Mouse (Mus musculus): ENCODE data around the gene Nmur1. TPM values are rescaled to one million over a fixed set of nuclear protein-coding genes. Genes with fewer than 3 reads are reported as not detected.
"Not testable (repeated sequence)": the region's sequence is repeated elsewhere in the genome, so short reads cannot be mapped to it uniquely, and the experiment has no call there.

Gene Nmur1
- polyA plus RNA-seq, 1 experiment from 2014 or later: not detected

DNA sequence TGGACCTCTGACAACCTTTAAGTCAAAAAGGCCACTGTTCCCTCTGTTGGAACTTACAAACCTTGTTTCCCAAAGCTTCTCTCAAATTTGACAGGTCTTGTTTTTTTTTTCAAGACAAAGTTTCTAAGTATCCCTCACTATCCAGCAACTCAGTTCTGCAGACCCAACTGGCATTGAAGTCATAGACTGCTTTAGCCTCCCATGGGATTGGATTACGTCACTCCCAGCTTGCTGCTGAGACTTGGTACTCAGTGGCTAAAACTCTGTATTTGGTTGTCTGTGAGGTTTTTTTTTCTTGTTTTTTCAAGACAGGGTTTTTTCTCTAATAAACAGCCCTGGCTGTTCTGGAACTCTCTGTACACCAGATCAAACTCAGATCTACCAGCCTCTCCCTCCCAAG is 76.3 kb downstream of the Nmur1 start:
- ATAC-seq (ENCODE audit: low FRiP score, low read depth): no peak
- Histone ChIP-seq H3K36me3 (peaks cover 84% of the 10 kb centered on the region), H3K9ac (replicated peaks) (no peak overlapping the region), H3K9me3 (no peaks in the 10 kb centered on the region), H3K4me2 (replicated peaks) (no peak overlapping the region), H3K27ac (replicated peaks) (no peak overlapping the region), H3K27me3 (no peaks in the 10 kb centered on the region), H3K4me3 (no peak overlapping the region), H3K4me1 (no peaks in the 10 kb centered on the region)
- WGBS: 83% methylated on average over 1 of the region's 1 CpGs

DNA sequence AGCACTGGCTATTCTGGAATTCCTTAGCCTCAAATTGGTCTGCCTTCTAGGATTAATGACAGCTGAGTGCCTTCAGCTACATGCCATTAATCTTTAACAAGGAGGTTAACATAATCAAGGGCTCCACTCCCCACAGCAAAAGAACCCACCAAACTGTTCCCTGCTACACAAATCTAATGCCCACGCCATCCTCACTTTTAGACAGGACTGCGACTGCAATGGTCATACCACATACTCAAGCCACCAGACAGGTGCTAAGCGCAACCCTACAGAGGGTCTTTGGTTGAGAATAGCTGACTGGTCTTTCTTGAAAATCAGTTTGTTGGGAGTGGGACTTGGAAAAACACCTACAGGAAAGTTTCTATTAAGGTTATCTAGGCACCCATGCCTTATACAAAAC is 76.8 kb downstream of the Nmur1 start:
- ATAC-seq (ENCODE audit: low FRiP score, low read depth): no peak
- Histone ChIP-seq H3K9me3 (no peaks in the 10 kb centered on the region), H3K36me3 (peaks cover 79% of the 10 kb centered on the region), H3K4me2 (replicated peaks) (no peak overlapping the region), H3K9ac (replicated peaks) (no peak overlapping the region), H3K4me3 (no peak overlapping the region), H3K4me1 (no peaks in the 10 kb centered on the region), H3K27ac (replicated peaks) (no peak overlapping the region), H3K27me3 (no peaks in the 10 kb centered on the region)
- WGBS: 91% methylated on average over 3 of the region's 3 CpGs

DNA sequence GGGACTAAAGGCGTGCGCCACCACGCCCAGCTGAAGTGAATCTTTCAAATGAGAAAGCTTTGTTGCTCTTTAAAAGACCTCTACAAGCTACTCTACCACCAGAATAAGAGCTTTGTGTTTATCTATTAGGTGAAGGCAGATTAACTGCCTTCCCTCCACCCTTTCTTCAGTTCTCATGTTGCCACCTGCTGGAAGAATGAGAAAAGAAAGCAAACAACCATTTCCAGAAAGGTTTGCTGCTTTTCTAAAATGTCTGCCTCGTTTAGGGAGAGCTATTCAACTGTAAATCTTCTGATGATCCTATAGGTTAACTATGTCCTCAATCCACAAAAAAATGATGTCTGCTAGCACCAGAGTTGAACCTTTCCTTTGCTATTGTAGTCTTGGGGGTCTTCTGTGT is 77.2 kb downstream of the Nmur1 start:
- H3K9ac ChIP-seq (replicated peaks): no peak overlapping the region
- no peaks in the 10 kb centered on the region for H3K9me3 ChIP-seq
- no peak overlapping the region for H3K27ac ChIP-seq (replicated peaks)
- H3K4me3 ChIP-seq: no peak overlapping the region
- H3K4me1 ChIP-seq: no peaks in the 10 kb centered on the region
- ATAC-seq (ENCODE audit: low FRiP score, low read depth): no peak
- H3K4me2 ChIP-seq (replicated peaks): no peak overlapping the region
- 74% methylated on average over 4 of the region's 4 CpGs for WGBS
- H3K36me3 ChIP-seq: peaks cover 75% of the 10 kb centered on the region
- no peaks in the 10 kb centered on the region for H3K27me3 ChIP-seq

DNA sequence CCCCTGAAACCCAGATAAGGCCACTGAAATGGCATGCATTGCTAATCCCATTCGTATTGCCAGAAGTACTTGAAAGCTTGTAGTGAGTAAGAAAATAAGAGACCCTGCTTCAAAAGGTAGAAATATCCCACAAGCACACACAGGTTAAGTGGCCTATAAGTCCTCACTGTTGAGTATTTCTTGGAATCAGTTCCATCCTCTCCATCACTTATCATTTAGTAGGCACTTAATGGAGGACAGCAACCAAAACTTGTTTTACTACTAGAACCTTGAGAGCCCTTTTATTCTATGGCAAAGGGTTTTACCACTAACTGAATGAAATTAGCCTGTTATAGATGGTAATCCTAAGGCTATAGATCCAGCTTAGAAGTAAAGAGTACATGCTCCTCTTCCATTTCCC is 77.9 kb downstream of the Nmur1 start:
- peaks cover 68% of the 10 kb centered on the region for H3K36me3 ChIP-seq
- H3K4me1 ChIP-seq: no peaks in the 10 kb centered on the region
- no peak overlapping the region for H3K9ac ChIP-seq (replicated peaks)
- WGBS: 55% methylated on average over 1 of the region's 1 CpGs
- H3K27ac ChIP-seq (replicated peaks): no peak overlapping the region
- ATAC-seq (ENCODE audit: low FRiP score, low read depth): no peak
- H3K27me3 ChIP-seq: no peaks in the 10 kb centered on the region
- H3K4me3 ChIP-seq: no peak overlapping the region
- no peak overlapping the region for H3K4me2 ChIP-seq (replicated peaks)
- H3K9me3 ChIP-seq: no peaks in the 10 kb centered on the region

DNA sequence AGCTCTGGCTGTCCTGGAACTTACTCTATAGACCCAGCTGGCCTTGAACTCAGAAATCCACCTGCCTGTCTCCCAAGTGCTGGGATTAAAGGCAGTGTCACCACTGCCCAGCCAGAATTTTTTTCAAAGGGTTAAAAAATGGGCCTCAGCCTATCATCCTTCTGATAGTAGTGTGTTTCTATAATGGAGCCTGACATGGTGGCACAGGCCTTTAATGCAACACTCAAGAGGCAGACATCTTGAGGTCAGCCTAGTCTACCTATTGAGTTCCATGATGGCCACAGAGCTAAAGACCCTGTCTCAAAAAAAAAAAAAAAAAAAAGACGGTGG is 78.3 kb downstream of the Nmur1 start:
- no peak overlapping the region for H3K27ac ChIP-seq (replicated peaks)
- no peaks in the 10 kb centered on the region for H3K27me3 ChIP-seq
- no peak overlapping the region for H3K4me2 ChIP-seq (replicated peaks)
- peaks cover 65% of the 10 kb centered on the region for H3K36me3 ChIP-seq
- H3K9ac ChIP-seq (replicated peaks): no peak overlapping the region
- ATAC-seq (ENCODE audit: low FRiP score, low read depth): no peak
- no peaks in the 10 kb centered on the region for H3K4me1 ChIP-seq
- no peak overlapping the region for H3K4me3 ChIP-seq
- WGBS: 39% methylated on average over 1 of the region's 1 CpGs
- H3K9me3 ChIP-seq: no peaks in the 10 kb centered on the region

DNA sequence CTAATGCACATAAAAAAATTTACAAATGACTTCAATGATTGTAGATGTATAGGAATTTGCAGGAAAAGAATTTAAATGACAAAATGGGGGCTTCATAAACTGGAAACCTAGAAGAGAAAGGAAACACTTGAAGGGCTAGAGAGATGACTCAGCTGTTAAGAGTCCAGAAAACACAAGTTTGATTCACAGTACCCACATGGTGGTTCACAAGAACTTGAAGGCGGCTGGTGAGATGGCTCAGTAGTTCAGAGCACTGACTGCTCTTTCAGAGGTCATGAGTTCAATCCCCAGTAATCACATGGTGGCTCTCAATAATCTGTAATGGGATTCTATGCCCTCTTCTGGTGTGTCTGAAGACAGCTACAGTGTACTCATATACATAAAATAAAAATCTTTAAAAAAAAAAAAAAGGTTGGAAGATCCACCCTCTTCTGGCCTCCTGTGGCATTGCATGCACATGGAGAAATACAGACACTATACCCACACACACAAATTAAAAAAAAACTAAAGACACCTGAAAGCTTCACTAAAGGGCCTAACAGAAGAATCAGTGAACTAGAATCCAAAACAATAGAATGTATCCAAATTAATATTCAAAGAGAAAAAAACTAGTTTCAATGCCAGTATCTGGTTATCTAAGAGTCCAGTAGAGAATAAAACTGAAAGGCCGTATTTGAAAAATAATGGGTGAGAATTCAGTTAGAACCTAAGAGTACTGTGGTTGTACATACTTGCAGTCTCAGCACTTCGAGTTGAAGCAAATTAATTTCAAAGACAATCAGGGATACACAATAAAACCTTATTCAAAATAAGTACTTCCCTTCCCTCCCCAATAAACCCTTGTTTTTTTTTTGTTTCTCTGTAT is 78.9 kb downstream of the Nmur1 start:
- Histone ChIP-seq H3K36me3 (peaks cover 59% of the 10 kb centered on the region), H3K27me3 (no peaks in the 10 kb centered on the region), H3K4me3 (no peak overlapping the region), H3K9me3 (no peaks in the 10 kb centered on the region), H3K4me2 (replicated peaks) (no peak overlapping the region), H3K27ac (replicated peaks) (no peak overlapping the region), H3K4me1 (no peaks in the 10 kb centered on the region), H3K9ac (replicated peaks) (no peak overlapping the region)
- ATAC-seq (ENCODE audit: low FRiP score, low read depth): no peak
- 86% methylated on average over 3 of the region's 3 CpGs for WGBS

DNA sequence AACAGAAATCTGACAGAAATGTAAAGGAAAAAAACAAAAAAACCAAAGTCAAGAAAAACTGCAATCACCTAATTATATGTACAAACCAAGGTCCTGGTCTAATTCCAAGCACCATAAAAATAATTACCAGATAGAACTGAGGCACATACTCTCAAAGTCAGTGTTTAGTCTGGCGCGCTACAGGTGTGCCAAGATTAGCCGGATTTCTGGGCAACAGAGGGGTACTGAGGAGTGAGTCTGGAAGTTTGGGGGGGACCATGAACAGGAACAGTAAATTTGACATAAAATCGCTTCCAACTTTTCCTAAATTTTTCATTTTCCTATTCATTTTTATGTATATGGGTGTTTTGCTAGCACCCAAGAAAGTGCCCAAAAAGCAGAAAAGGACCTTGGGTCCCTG is 80.1 kb downstream of the Nmur1 start:
- WGBS: 94% methylated on average over 4 of the region's 4 CpGs

DNA sequence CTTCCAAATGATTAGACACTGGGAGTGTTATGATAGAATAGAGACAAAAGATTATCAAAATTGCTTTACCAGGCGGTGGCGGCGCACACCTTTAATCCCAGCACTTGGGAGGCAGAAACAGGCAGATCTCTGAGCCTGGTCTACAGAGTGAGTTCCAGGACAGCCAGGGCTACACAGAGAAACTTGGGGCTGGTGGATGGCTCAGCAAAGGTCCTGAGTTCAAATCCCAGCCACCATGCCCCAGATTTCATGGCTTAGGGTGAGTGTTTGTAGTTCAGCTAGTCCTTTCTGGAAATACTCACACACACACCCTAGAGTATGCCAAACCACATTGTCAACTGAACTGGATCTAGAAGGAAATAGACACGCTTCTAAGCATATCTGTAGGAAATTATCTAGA is 81.0 kb downstream of the Nmur1 start:
- H3K27ac ChIP-seq (replicated peaks): no peak overlapping the region
- no peak overlapping the region for H3K9ac ChIP-seq (replicated peaks)
- WGBS: 94% methylated on average over 4 of the region's 4 CpGs
- H3K27me3 ChIP-seq: no peaks in the 10 kb centered on the region
- no peak for ATAC-seq (ENCODE audit: low FRiP score, low read depth)
- H3K4me1 ChIP-seq: no peaks in the 10 kb centered on the region
- H3K9me3 ChIP-seq: no peaks in the 10 kb centered on the region
- no peak overlapping the region for H3K4me2 ChIP-seq (replicated peaks)
- peaks cover 39% of the 10 kb centered on the region for H3K36me3 ChIP-seq
- no peak overlapping the region for H3K4me3 ChIP-seq

More for the DNA sequence above, 80.1 kb downstream of the Nmur1 start:
- ATAC-seq (ENCODE audit: low FRiP score, low read depth): no peak
- H3K9me3 ChIP-seq: no peaks in the 10 kb centered on the region
- H3K4me1 ChIP-seq: no peaks in the 10 kb centered on the region
- no peaks in the 10 kb centered on the region for H3K27me3 ChIP-seq
- no peak overlapping the region for H3K4me2 ChIP-seq (replicated peaks)
- H3K36me3 ChIP-seq: peaks cover 48% of the 10 kb centered on the region
- H3K4me3 ChIP-seq: no peak overlapping the region
- no peak overlapping the region for H3K27ac ChIP-seq (replicated peaks)
- no peak overlapping the region for H3K9ac ChIP-seq (replicated peaks)

DNA sequence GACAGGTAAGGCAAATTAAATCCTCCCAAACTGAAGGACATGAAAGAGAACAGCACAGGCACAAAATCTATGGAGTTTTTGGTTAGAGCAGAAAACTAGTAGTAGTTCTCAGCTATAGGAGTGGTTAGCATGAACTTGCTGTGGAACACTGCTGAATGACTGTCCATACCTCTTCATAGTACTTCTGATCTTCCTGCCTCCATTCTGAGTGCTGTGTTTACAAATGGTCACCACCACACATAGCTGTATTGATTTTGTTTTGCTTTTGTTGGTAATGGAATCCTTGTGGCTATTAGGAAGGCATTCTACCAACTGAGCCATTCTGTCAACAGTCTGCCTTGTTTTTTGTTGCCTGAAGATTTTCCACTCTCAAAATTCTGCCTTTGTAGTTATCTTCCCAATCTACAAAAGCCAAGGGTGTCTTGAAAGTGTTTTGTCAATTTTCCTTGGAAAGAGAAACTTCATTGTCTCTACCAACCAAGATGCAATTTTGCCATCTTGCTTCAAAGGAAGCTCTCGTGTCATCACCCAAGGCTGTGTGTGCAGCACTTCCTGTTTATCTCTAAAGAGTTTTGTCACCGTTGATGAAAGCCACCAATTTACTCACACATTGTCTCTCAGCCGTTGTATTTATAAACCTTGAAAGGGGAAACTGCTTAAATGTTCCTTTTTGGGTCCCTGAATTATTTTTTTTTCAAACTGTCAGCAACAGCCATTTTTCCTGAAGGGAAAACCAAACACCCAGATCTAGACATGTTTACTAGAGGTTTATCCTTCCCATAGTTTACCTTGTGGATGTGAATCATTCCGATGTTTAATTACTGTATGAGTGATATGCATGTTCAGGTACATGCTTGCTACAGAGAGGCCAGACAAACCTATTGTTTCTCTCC is 81.8 kb downstream of the Nmur1 start:
- Histone ChIP-seq H3K9ac (replicated peaks) (no peak overlapping the region), H3K4me2 (replicated peaks) (no peak overlapping the region), H3K27me3 (no peaks in the 10 kb centered on the region), H3K4me3 (no peak overlapping the region), H3K9me3 (no peaks in the 10 kb centered on the region), H3K36me3 (peaks cover 31% of the 10 kb centered on the region), H3K4me1 (no peaks in the 10 kb centered on the region), H3K27ac (replicated peaks) (no peak overlapping the region)
- ATAC-seq (ENCODE audit: low FRiP score, low read depth): no peak
- 77% methylated on average over 4 of the region's 4 CpGs for WGBS

DNA sequence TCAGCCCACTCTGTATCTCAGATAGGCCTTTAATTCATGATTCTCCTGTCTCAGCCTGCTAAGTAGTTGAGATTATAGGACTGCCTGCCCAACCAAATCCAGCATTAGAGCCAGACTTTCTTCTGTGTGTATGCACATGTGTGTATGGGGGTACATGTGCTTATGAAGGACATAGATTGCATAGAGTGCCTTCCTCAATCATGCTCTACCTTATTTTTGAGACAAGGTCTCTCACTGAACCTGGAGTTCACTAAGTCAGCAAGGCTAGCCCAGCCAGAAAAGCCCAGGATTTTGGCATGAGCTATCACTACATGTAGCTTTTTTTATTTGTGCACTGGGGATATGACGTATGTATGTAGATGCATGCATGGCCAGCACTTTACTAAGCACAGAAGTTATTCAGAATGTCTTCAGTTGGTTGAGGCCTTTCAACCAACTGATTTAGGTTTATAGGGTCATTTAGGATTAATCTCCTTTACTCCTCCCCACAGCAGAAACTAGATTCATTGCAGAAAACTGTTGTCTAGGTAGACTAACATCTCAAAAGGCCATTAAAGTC is 82.9 kb downstream of the Nmur1 start:
- 97% methylated on average over 1 of the region's 1 CpGs for WGBS
- Histone ChIP-seq H3K27ac (replicated peaks) (no peak overlapping the region), H3K4me1 (no peaks in the 10 kb centered on the region), H3K9ac (replicated peaks) (no peak overlapping the region), H3K4me3 (no peak overlapping the region), H3K36me3 (peaks cover 20% of the 10 kb centered on the region), H3K9me3 (no peaks in the 10 kb centered on the region), H3K4me2 (replicated peaks) (no peak overlapping the region), H3K27me3 (no peaks in the 10 kb centered on the region)
- ATAC-seq (ENCODE audit: low FRiP score, low read depth): no peak

DNA sequence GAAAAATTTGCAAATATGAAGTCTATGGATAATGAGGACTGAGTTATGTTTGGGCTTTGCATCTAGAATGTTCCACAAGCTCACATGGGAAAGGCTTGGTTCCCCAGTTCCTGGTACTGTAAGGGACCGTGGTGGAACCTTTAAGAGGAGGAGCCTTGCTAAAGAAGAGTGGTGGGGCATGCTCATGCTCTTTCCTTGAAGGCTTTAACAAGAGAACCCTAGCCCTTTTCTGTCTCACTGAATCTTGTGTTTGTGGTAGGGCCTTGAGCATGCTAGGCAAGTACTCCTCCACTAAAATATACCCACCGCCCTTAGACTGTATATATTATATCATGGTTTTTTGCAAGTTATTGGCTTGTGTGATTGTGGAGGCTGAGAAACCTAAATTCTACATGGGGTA is 83.7 kb downstream of the Nmur1 start:
- no peak for ATAC-seq (ENCODE audit: low FRiP score, low read depth)
- Histone ChIP-seq H3K27me3 (no peaks in the 10 kb centered on the region), H3K36me3 (peaks cover 18% of the 10 kb centered on the region), H3K9ac (replicated peaks) (no peak overlapping the region), H3K4me2 (replicated peaks) (no peak overlapping the region), H3K27ac (replicated peaks) (no peak overlapping the region), H3K9me3 (no peaks in the 10 kb centered on the region), H3K4me1 (no peaks in the 10 kb centered on the region), H3K4me3 (no peak overlapping the region)
- 87% methylated on average over 2 of the region's 2 CpGs for WGBS

DNA sequence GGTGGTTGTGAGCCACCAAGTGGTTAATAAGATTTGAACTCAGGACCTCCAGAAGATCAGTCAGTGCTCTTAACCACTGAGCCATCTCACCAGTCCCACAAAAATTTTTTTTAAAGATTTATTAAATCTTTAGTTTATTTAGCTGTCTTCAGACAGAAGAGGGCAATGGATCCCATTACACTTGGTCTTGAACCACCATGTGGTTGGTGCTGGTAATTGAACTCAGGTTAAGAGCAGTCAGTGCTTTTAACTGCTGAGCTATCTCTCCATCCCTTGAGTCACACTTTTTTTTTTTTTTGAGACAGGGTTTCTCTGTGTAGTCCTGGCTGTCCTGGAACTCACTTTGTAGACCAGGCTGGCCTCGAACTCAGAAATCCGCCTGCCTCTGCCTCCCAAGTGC is 84.9 kb downstream of the Nmur1 start:
- H3K9ac ChIP-seq (replicated peaks); H3K36me3 ChIP-seq; H3K27me3 ChIP-seq; H3K9me3 ChIP-seq; H3K4me2 ChIP-seq (replicated peaks); H3K4me3 ChIP-seq; H3K4me1 ChIP-seq; ATAC-seq (ENCODE audit: low FRiP score, low read depth); H3K27ac ChIP-seq (replicated peaks): not testable (repeated sequence)
- WGBS: 92% methylated on average over 2 of the region's 2 CpGs
